Mouse (Mus musculus): ENCODE data around the gene Pde10a. TPM values are rescaled to one million over a fixed set of nuclear protein-coding genes. Genes with fewer than 3 reads are reported as not detected.

The Pde10a gene
- polyA plus RNA-seq, 1 experiment from 2014 or later, result 1.4 TPM

DNA sequence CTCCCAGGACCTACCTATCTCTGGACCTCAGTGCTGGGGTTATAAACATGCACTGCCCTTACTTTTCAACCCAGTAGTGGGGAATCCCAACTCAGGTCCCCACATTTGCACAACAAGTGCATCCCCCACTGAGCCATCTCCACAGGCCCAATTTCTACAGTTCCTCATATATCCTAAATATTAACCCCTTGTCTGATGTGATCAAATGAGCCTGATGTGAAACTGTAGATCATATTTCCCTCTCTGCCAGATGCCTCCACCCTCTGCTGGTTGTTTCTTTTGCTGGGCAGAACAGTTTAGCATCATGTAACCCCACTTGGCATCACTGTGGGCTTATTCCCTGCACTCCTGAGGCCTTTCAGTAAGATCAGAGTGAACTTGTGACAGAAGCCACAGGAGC lies 390.5 kb downstream of the Pde10a start:
- Histone ChIP-seq H3K9me3 (no peaks in the 10 kb centered on the region), H3K27me3 (replicated peaks) (no peaks in the 10 kb centered on the region), H3K27ac (no peak overlapping the region), H3K4me3 (replicated peaks) (no peak overlapping the region), H3K4me2 (replicated peaks) (no peak overlapping the region), H3K36me3 (no peaks in the 10 kb centered on the region), H3K9ac (no peak overlapping the region), H3K4me1 (replicated peaks) (no peaks in the 10 kb centered on the region)
- no peak for ATAC-seq

- ATAC-seq, result no peak
- Histone ChIP-seq H3K9ac (no peak overlapping the region), H3K4me2 (replicated peaks) (no peak overlapping the region), H3K27ac (no peak overlapping the region), H3K9me3 (no peaks in the 10 kb centered on the region), H3K4me3 (replicated peaks) (no peak overlapping the region), H3K27me3 (replicated peaks) (no peaks in the 10 kb centered on the region), H3K4me1 (replicated peaks) (0 out of 2 replicates have a peak, but pooled peaks cover 5% of the 10 kb centered on the region), H3K36me3 (no peaks in the 10 kb centered on the region)
- WGBS, result 32% methylated on average over 4 of the region's 4 CpGs
These were observed 397.9 kb downstream of the Pde10a start for GRCm38 (mm10) chr17:8923074-8923473.

DNA sequence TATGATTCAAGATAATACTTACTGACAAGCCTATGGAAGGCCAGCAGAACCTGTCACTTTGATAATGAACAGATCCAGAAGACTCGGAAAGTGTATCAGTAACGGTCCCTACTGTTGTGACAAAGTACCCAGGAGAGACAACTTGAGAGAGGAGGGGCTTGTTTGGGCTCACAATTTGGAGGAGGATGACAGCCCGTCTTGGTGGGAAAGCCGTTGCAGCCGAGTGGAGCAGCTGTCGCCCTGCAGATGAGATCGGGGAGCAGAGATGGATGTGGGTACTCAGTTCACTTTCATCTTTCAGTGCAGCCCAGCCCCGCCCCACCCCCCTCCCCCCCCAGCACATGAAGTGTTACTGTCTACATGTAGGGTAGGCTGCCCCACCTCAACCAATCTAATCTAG lies 398.6 kb downstream of the Pde10a start:
- no peaks in the 10 kb centered on the region for H3K27me3 ChIP-seq (replicated peaks)
- H3K27ac ChIP-seq, result no peak overlapping the region
- no peak for ATAC-seq
- no peak overlapping the region for H3K4me3 ChIP-seq (replicated peaks)
- no peaks in the 10 kb centered on the region for H3K9me3 ChIP-seq
- 43% methylated on average over 8 of the region's 8 CpGs for WGBS
- no peak overlapping the region for H3K9ac ChIP-seq
- H3K4me1 ChIP-seq (replicated peaks), result 0 out of 2 replicates have a peak, but pooled peaks cover 8% of the 10 kb centered on the region
- H3K4me2 ChIP-seq (replicated peaks), result no peak overlapping the region
- no peaks in the 10 kb centered on the region for H3K36me3 ChIP-seq

DNA sequence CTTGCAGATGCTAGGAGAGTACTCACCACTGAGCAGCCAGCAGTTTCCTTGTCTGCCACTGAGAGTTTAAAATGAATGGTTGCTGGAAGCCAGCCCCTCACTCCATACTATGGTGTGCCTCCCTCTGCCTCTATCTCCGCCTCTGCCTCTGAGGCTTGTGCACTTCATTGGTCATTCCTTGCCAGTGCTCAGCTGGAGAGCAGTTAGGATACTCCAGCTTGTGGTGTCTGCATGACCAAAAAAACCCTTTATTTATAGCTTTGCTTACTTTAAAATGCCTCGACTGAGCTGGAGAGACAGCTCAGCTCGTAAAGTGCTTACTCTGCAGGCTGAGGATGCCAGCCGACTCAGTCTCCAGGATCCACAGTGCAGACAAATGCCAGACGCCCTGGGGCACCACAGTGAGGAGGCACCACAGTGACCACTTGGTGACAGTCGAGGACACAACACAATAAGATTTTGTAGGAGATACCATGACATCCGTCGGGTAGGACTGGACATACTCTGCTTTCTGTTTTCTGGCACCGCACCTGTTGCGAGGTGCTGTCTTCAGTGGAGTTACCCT lies 400.7 kb downstream of the Pde10a start:
- WGBS, result 41% methylated on average over 10 of the region's 10 CpGs

DNA sequence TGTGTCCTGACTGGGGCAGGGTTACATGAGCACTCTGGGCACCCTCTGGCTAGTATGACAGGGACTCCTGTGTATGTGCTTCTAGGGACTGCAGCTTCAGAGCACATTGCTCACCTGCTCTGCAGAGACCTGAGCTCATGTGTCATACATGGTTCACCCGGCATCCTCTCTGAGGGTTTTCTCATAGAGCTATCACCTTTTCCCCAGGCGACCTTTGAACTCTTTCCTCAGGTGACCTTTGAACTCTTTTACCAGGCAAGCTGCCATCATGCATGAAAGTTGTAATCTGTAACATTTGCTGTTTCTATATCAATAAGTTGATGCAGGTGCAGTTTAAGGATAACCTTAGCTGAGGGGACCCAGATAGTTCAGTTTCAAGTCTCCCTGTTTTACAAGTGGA lies 403.4 kb downstream of the Pde10a start:
- no peaks in the 10 kb centered on the region for H3K9me3 ChIP-seq
- no peak overlapping the region for H3K9ac ChIP-seq
- 0 out of 2 replicates have a peak, but pooled peaks cover 8% of the 10 kb centered on the region for H3K4me1 ChIP-seq (replicated peaks)
- H3K27me3 ChIP-seq (replicated peaks), result 0 out of 2 replicates have a peak, but pooled peaks cover 2% of the 10 kb centered on the region
- H3K36me3 ChIP-seq, result no peaks in the 10 kb centered on the region
- ATAC-seq, result no peak
- no peak overlapping the region for H3K4me2 ChIP-seq (replicated peaks)
- H3K27ac ChIP-seq, result no peak overlapping the region
- 46% methylated on average over 2 of the region's 2 CpGs for WGBS
- no peak overlapping the region for H3K4me3 ChIP-seq (replicated peaks)

More for the DNA sequence above, 400.7 kb downstream of the Pde10a start:
- no peaks in the 10 kb centered on the region for H3K9me3 ChIP-seq
- no peaks in the 10 kb centered on the region for H3K36me3 ChIP-seq
- H3K27me3 ChIP-seq (replicated peaks), result no peaks in the 10 kb centered on the region
- 0 out of 2 replicates have a peak, but pooled peaks cover 8% of the 10 kb centered on the region for H3K4me1 ChIP-seq (replicated peaks)
- no peak overlapping the region for H3K4me3 ChIP-seq (replicated peaks)
- no peak overlapping the region for H3K4me2 ChIP-seq (replicated peaks)
- 0 out of 2 replicates have a peak, but pooled peaks have one; percentile 45 for ATAC-seq
- H3K9ac ChIP-seq, result no peak overlapping the region
- H3K27ac ChIP-seq, result no peak overlapping the region

- ATAC-seq, result no peak
- no peaks in the 10 kb centered on the region for H3K36me3 ChIP-seq
- 67% methylated on average over 8 of the region's 8 CpGs for WGBS
- H3K27me3 ChIP-seq (replicated peaks), result 0 out of 2 replicates have a peak, but pooled peaks cover 2% of the 10 kb centered on the region
- H3K4me1 ChIP-seq (replicated peaks), result 0 out of 2 replicates have a peak, but pooled peaks cover 8% of the 10 kb centered on the region
- no peak overlapping the region for H3K27ac ChIP-seq
- H3K4me3 ChIP-seq (replicated peaks), result no peak overlapping the region
- no peaks in the 10 kb centered on the region for H3K9me3 ChIP-seq
- H3K4me2 ChIP-seq (replicated peaks), result no peak overlapping the region
- H3K9ac ChIP-seq, result no peak overlapping the region
These were observed 404.5 kb downstream of the Pde10a start for GRCm38 (mm10) chr17:8929636-8930035.

DNA sequence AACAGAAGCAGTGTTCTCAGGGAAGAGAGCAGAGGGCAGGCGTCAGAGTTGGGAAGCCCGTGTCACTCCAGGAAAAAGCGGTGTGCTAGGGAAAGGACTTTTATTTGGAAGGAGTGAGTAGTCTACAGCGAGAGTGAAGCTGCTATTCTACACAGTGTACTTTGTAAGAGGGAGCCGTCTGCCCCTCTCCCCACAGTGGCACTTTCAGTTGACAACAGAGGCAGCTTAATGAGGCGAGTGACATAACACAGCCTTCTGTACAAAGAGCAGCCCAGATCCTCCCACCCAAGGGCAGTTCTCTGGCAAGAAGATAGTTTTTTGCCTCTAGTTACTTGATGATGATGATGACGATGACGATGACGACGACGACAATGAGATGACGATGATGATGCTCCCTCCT lies 410.4 kb downstream of the Pde10a start:
- no peak overlapping the region for H3K4me2 ChIP-seq (replicated peaks)
- H3K27me3 ChIP-seq (replicated peaks), result peaks cover 7% of the 10 kb centered on the region; the same call in 1 of the 2 replicates
- ATAC-seq, result no peak
- H3K9me3 ChIP-seq, result no peaks in the 10 kb centered on the region
- no peaks in the 10 kb centered on the region for H3K4me1 ChIP-seq (replicated peaks)
- 37% methylated on average over 12 of the region's 12 CpGs for WGBS
- H3K36me3 ChIP-seq, result no peaks in the 10 kb centered on the region
- no peak overlapping the region for H3K9ac ChIP-seq
- no peak overlapping the region for H3K4me3 ChIP-seq (replicated peaks)
- H3K27ac ChIP-seq, result no peak overlapping the region

- 3% methylated on average over 4 of the region's 4 CpGs for WGBS
These were observed 411.4 kb downstream of the Pde10a start for GRCm38 (mm10) chr17:8936603-8937002.

DNA sequence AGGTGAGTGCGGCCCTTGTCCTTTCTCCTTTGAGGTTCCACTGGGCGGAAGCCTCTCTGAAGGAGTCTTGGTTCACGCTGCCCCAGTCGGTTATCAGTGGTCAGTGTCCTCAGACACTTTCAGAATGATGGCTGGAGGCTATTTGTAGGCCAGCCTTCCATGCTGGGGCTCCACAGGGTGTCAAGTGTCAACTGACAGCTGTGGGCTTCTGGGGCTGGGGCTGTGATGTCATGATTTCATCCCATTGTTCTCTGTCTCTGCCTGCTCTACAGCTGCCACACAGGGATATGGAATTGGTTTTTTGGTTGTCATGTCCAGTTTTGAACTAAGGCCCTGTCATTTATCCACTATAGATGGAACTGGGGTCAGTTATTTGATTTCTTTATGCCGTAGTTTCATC lies 426.4 kb downstream of the Pde10a start:
- ATAC-seq, result no peak

More at GRCm38 (mm10) chr17:8936603-8937002, 411.4 kb downstream of the Pde10a start:
- Histone ChIP-seq H3K9me3 (no peaks in the 10 kb centered on the region), H3K4me2 (replicated peaks) (no peak overlapping the region), H3K27ac (no peak overlapping the region), H3K4me1 (replicated peaks) (no peaks in the 10 kb centered on the region), H3K36me3 (no peaks in the 10 kb centered on the region), H3K9ac (no peak overlapping the region), H3K27me3 (replicated peaks) (peaks cover 7% of the 10 kb centered on the region; the same call in 1 of the 2 replicates), H3K4me3 (replicated peaks) (no peak overlapping the region)
- ATAC-seq, result no peak

GRCm38 (mm10) chr17:8952951-8953350 lies 427.8 kb downstream of the Pde10a start:
- no peak overlapping the region for H3K4me2 ChIP-seq (replicated peaks)
- H3K4me1 ChIP-seq (replicated peaks), result no peaks in the 10 kb centered on the region
- H3K27me3 ChIP-seq (replicated peaks), result no peaks in the 10 kb centered on the region
- ATAC-seq, result no peak
- no peak overlapping the region for H3K9ac ChIP-seq
- H3K9me3 ChIP-seq, result no peaks in the 10 kb centered on the region
- no peaks in the 10 kb centered on the region for H3K36me3 ChIP-seq
- H3K27ac ChIP-seq, result no peak overlapping the region
- 90% methylated on average over 8 of the region's 8 CpGs for WGBS
- no peak overlapping the region for H3K4me3 ChIP-seq (replicated peaks)

More for the DNA sequence above, 426.4 kb downstream of the Pde10a start:
- Histone ChIP-seq H3K9me3 (no peaks in the 10 kb centered on the region), H3K27me3 (replicated peaks) (no peaks in the 10 kb centered on the region), H3K4me1 (replicated peaks) (no peaks in the 10 kb centered on the region), H3K27ac (no peak overlapping the region), H3K36me3 (no peaks in the 10 kb centered on the region), H3K4me3 (replicated peaks) (no peak overlapping the region), H3K4me2 (replicated peaks) (no peak overlapping the region), H3K9ac (no peak overlapping the region)
- WGBS, result 79% methylated on average over 5 of the region's 5 CpGs

- Histone ChIP-seq H3K9me3 (no peaks in the 10 kb centered on the region), H3K4me3 (replicated peaks) (no peak overlapping the region), H3K4me2 (replicated peaks) (no peak overlapping the region), H3K27me3 (replicated peaks) (no peaks in the 10 kb centered on the region), H3K9ac (no peak overlapping the region), H3K27ac (no peak overlapping the region), H3K36me3 (no peaks in the 10 kb centered on the region), H3K4me1 (replicated peaks) (no peaks in the 10 kb centered on the region)
- WGBS, result 82% methylated on average over 6 of the region's 6 CpGs
- ATAC-seq, result no peak
These were observed 433.0 kb downstream of the Pde10a start for GRCm38 (mm10) chr17:8958125-8958524.

- H3K9me3 ChIP-seq, result no peaks in the 10 kb centered on the region
- H3K36me3 ChIP-seq, result no peaks in the 10 kb centered on the region
- no peak overlapping the region for H3K9ac ChIP-seq
- H3K4me1 ChIP-seq (replicated peaks), result no peaks in the 10 kb centered on the region
- H3K27me3 ChIP-seq (replicated peaks), result no peaks in the 10 kb centered on the region
- WGBS, result 92% methylated on average over 4 of the region's 4 CpGs
- no peak overlapping the region for H3K4me2 ChIP-seq (replicated peaks)
- no peak overlapping the region for H3K27ac ChIP-seq
- no peak overlapping the region for H3K4me3 ChIP-seq (replicated peaks)
- no peak for ATAC-seq
These were observed 435.2 kb downstream of the Pde10a start for GRCm38 (mm10) chr17:8960386-8960785.

DNA sequence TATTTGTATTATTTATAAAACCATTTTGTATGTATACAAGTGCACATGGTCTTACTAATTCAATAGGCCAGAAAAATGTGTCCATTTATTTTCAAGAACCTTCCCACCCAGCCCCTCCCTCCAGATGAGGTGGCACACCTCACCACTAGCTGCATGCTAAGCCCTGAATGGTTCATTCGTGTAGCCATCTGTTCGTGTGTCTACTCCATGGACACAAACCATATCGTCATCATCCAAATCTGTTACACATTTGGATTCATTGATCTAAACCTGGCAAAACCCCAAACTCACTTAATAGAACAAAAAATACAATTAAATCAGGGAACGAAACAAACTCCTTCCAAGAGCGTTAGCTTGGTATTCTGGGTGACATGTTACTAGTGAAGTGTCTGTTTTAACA lies 435.9 kb downstream of the Pde10a start:
- Histone ChIP-seq H3K36me3 (no peaks in the 10 kb centered on the region), H3K4me2 (replicated peaks) (no peak overlapping the region), H3K27me3 (replicated peaks) (no peaks in the 10 kb centered on the region), H3K9ac (no peak overlapping the region), H3K9me3 (no peaks in the 10 kb centered on the region), H3K27ac (no peak overlapping the region), H3K4me1 (replicated peaks) (no peaks in the 10 kb centered on the region), H3K4me3 (replicated peaks) (no peak overlapping the region)
- 85% methylated on average over 5 of the region's 5 CpGs for WGBS
- ATAC-seq, result no peak
